Mouse (Mus musculus) MEL (cell line): ENCODE measurements around the gene Rassf1.

ENCODE experiments used
- BHLHE40 ChIP-seq: IDR thresholded peaks from 2 replicates; pipeline ENCODE4 v1.6.1; 2012; ENCODE audit warnings: low read depth, mild to moderate bottlenecking, inconsistent platforms, low read length, improper control_type of control experiment, borderline replicate concordance
- CTCF ChIP-seq, 3 experiments: IDR thresholded peaks in 2 of 3; conservative IDR thresholded peaks in 1 of 3; 2 replicates each; pipeline ENCODE4 v1.5.1; 2011 to 2012; ENCODE audit warnings: low read length in 3 of 3, low read depth in 2 of 3, mild to moderate bottlenecking in 2 of 3, improper control_type of control experiment in 1 of 3, inconsistent platforms in 1 of 3, mixed read lengths in 1 of 3, moderate library complexity in 1 of 3; ENCODE audit not compliant: control insufficient read depth in 1 of 3, insufficient read depth in 1 of 3, poor library complexity in 1 of 3, severe bottlenecking in 1 of 3
- ELF1 ChIP-seq: IDR thresholded peaks from 2 replicates; pipeline ENCODE4 v1.6.1; 2014; ENCODE audit warnings: low read depth, mild to moderate bottlenecking, inconsistent platforms, low read length, improper control_type of control experiment, moderate library complexity
- EP300 ChIP-seq, 2 experiments: IDR thresholded peaks; 2 replicates each; pipeline ENCODE4 v1.6.1; 2011; ENCODE audit warnings: improper control_type of control experiment in 2 of 2, low read length in 2 of 2, low read depth in 1 of 2, mild to moderate bottlenecking in 1 of 2
- MAFK ChIP-seq: IDR thresholded peaks from 2 replicates; pipeline ENCODE4 v1.6.1; 2011; ENCODE audit warnings: low read depth, mild to moderate bottlenecking, low read length, improper control_type of control experiment, borderline replicate concordance
- MAZ ChIP-seq: IDR thresholded peaks from 2 replicates; pipeline ENCODE4 v1.6.1; 2012; ENCODE audit warnings: low read depth, mild to moderate bottlenecking, inconsistent platforms, low read length, improper control_type of control experiment
- POLR2A ChIP-seq, 2 experiments: IDR thresholded peaks; 2 replicates each; pipeline ENCODE4 v1.6.1; 2011 to 2012; ENCODE audit warnings: low read length in 2 of 2, mild to moderate bottlenecking in 2 of 2, control low read depth in 1 of 2, improper control_type of control experiment in 1 of 2, low read depth in 1 of 2, moderate library complexity in 1 of 2; ENCODE audit not compliant: control insufficient read depth in 1 of 2, insufficient read depth in 1 of 2, poor library complexity in 1 of 2
- RAD21 ChIP-seq: IDR thresholded peaks from 2 replicates; pipeline ENCODE4 v1.6.1; 2011; ENCODE audit warnings: mild to moderate bottlenecking, low read depth, low read length, improper control_type of control experiment
- SIN3A ChIP-seq: IDR thresholded peaks from 2 replicates; pipeline ENCODE4 v1.6.1; 2012; ENCODE audit warnings: low read length, improper control_type of control experiment, inconsistent platforms
- TAL1 ChIP-seq: IDR thresholded peaks from 2 replicates; pipeline ENCODE4 v1.6.1; 2012; ENCODE audit warnings: mild to moderate bottlenecking, inconsistent platforms, low read length, moderate library complexity, mixed read lengths
- TBP ChIP-seq: IDR thresholded peaks from 2 replicates; pipeline ENCODE4 v1.8.0; 2011; ENCODE audit warnings: low read depth, low read length, improper control_type of control experiment
- TCF12 ChIP-seq: IDR thresholded peaks from 2 replicates; pipeline ENCODE4 v1.6.1; 2014; ENCODE audit warnings: low read depth, mild to moderate bottlenecking, inconsistent platforms, low read length, improper control_type of control experiment, moderate library complexity
- ZMIZ1 ChIP-seq: IDR thresholded peaks from 2 replicates; pipeline ENCODE4 v1.6.1; 2012; ENCODE audit warnings: low read depth, mild to moderate bottlenecking, inconsistent platforms, low read length, improper control_type of control experiment, moderate library complexity

GRCm38 (mm10) chr9:107526198-107527026 lies 24.9 kb upstream of the Rassf1 start:
- TF ChIP-seq MAZ, result no peak
- no peak for TF ChIP-seq POLR2A (IDR thresholded peaks at IDR 0.05; ENCODE audit: control insufficient read depth in 1 of 2, insufficient read depth in 1 of 2, low read depth in 1 of 2, low read length in 2 of 2, poor library complexity in 1 of 2)
- TF ChIP-seq CTCF (IDR thresholded peaks at IDR 0.05 in 2 of 3, conservative IDR thresholded peaks at IDR 0.05 in 1 of 3; ENCODE audit: control insufficient read depth in 1 of 3, insufficient read depth in 1 of 3, low read depth in 2 of 3, low read length in 3 of 3, poor library complexity in 1 of 3, severe bottlenecking in 1 of 3), result no peak
- no peak for TF ChIP-seq SIN3A
- no peak for TF ChIP-seq ELF1
- TF ChIP-seq MAFK, result no peak
- TF ChIP-seq TAL1, result no peak
- no peak for TF ChIP-seq BHLHE40
- TF ChIP-seq TCF12, result no peak
- no peak for TF ChIP-seq RAD21
- no peak for TF ChIP-seq TBP
- no peak for TF ChIP-seq EP300 (IDR thresholded peaks at IDR 0.05; ENCODE audit: low read depth in 1 of 2, low read length in 2 of 2)
- TF ChIP-seq ZMIZ1, result no peak
